Mouse (Mus musculus) B cell, adult (primary cell): ENCODE results near the gene Nrbp1. TPM values are rescaled to one million over a fixed set of nuclear protein-coding genes. Genes with fewer than 3 reads are reported as not detected.

Source experiments
- total RNA-seq: library from RNA; stranded (reverse); gene quantifications from 4 replicates; pipeline ENCODE4 v1.2.4, GENCODE M21; 2023; ENCODE audit not compliant: inconsistent age

Gene Nrbp1
- 314 to 335 TPM (median 321 TPM) in 4 replicates for total RNA-seq

DNA sequence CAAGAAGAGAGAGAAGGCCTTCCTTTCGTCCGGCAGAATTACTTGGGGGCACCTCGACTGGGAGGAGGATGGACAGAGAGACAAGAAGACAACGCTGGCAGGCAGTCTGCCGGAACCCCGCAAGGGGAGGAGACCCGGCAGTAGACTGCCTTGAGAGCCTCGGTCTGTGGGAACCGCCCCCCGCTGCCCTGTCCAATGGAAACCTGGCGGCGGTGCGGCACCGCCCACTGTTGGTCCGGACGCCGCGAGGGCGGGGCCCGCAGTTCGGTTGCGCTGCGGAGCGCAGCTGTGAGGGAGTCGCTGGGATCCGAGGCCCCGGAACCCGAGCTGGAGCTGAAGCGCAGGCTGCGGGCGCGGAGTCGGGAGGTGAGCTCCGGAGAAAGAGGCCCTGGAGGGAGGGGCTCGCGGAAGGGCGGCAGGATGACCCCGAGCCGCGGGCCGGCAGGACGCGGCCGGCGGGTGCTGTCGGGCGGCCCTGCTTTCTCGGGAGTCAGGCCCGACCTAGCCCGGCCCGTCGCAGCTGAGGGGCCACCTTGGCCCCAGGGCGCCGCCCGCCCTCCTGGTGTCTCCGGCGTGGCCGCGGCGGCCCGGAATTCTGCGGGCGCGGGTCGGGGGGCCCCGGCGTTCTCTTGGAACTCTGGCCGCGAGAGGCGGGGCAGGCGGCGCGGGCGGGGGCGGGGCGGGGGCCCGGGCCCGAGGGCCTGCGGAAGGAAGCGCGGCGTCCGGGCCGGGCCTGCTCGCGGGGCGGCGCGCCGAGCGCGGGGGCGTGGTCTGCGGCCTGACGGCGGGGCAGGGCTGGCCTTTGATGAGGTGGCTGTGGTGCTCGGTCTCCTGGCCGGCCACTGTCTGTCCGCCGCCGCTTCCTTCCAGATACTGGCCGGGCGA lies at the start of gene Nrbp1, which contains the start of gene Gm9970:
Gene Nrbp1, plus strand, starts transcription at position 228 of the 885 bp plus-strand sequence.
Gene Gm9970, minus strand, starts transcription at position 596 of the 885 bp plus-strand sequence.

GRCm38 (mm10) chr5:31192939-31193630 lies 47.6 kb upstream of the Nrbp1 start, which contains the start of the genes Snx17 and Eif2b4:
Gene Snx17, plus strand, starts transcription at chr5:31193227.
Gene Eif2b4, minus strand, starts transcription at chr5:31193430.

DNA sequence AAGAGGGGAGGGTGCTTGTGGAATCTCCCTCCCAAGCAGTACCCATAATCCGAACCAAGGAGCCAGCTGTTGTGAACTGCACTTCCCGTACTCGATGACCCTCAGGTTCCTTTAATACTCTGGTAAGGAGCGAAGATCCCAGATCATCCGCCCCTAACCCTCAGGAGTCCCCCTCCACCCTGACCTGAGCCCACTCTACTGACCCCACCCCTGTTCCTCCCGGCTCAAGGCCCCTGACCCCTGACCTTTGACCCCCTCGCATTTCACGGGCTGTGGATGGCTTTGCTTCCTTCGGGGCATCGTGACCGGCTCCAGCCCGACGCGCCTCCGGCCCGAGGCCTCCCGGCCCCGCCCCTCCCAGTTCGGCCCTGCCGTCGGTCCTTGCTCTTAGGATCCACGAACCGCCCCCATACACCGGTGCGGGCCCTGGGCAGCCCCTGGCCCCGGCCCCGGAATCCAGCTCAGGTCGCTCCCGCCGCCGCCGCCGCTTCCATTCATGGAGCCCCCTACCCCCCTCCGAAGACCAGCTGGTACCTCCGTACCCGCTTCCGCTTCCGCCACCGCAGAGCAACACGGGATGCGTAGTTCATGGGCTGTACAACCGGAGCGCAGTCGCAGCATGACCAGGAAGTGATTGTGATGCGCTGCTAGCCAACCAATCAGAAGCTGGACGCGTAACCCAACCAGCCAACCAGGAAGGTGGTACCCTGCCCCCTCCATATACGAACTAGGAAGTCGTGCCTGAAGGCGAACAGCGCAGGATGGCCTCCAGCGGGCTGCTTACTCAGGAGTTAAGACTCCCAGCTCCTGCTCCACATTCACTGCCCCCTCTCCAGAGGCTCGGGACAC lies 38.7 kb upstream of the Nrbp1 start, which contains the start of gene Zfp513:
Gene Zfp513, minus strand, starts transcription at position 562 of the 849 bp plus-strand sequence.

DNA sequence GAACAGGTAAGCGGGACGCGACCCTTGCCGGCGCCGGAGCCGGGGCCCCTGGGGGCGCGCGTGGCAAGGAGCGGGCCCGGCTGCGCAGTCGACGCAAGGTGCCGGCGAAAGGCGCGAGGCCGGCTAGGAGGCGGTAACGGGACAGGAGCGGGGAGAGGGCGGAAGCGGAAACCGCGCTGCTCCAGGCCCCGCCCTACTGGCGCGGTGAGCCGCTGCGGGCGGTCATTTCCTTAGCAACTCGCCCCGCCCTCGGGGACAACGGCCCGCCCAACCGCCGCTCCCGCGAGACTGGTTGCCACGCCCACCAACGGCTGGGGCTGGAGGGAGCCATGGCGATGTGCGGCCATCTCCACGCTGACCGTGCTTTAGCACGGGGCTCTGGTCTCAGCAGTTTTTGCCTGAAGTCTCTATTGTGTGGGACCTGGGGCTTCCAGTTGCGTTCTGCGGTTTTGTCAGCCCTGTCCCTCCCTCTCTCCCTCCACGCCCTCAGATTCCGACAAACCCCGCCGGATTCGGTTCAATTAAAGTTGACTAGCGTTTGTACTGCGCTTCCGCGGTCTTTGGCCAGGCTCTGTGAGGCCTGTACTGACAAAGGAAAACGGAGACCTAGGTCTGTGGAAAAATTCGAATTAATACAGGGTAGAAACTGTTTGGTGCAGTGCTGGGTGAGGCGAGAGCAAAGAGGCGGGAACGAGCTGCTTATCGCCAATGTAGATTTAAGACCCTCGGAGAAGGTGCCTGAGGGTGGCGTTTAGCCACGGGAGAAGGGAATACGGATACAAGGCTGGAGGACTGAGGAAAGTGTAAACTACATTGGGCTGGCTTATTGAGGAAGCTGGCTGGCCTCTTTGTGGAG lies 20.0 kb upstream of the Nrbp1 start, which contains the start of gene Ppm1g:
Gene Ppm1g, minus strand, starts transcription at position 240 of the 856 bp plus-strand sequence.

DNA sequence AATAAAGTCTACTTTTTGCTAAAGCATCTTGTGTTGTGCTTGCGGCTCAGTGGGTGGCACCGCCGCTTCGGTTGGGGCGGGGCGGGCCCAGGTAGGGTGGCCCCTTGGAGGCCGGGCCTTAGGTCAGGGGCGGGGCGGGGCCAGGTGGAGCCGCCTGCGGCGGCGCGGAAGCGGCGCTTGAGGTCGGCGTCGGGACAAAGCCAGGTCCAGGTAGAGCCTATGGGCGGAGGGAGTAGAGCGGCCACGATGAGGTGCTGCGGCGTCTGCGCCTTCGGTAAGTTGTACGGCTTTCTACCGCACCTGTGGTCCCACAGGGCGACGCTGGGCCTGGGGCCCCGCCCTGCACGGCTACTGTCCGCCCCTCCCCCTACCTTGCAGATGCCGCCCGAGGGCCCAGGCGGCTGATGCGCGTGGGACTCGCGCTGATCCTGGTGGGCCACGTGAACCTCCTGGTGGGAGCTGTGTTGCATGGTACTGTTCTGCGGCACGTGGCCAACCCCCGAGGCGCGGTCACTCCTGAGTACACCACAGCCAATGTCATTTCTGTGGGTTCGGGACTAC lies 11.0 kb downstream of the Nrbp1 start, which contains the start of gene Krtcap3:
Gene Krtcap3, plus strand, starts transcription at position 151 of the 561 bp plus-strand sequence.

GRCm38 (mm10) chr5:31290521-31291360 lies 50.1 kb downstream of the Nrbp1 start, which contains the start of gene Ift172:
Gene Ift172, minus strand, starts transcription at chr5:31291116.

DNA sequence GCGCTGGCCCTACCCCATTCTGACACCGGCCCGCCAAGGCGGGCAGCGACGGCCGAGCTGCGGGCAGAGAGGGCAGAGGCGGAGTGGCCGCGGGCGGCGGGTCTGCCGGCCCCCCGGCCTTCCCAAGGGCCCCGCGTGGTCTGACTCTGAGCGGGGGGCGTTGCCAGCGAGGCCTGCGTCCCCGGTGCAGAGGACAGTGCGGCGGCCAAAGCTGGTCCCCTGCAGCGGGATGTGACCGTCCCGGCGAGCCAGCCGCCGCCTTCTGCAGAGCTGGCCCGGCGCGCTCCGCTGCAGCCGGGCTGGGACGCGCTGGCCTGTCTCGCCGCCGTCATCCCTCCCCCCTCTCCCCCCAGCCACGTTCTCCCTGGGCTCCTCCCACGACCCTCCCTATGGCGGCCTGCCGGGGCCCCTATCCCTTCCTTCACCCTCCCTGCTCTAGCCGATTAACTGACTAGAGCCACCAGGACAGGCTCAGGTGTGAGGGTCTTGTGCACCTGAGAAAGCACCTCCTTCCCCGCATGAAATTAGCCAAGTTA lies 55.0 kb downstream of the Nrbp1 start, which contains the start of gene Fndc4:
Gene Fndc4, minus strand, starts transcription at position 475 of the 536 bp plus-strand sequence.

DNA sequence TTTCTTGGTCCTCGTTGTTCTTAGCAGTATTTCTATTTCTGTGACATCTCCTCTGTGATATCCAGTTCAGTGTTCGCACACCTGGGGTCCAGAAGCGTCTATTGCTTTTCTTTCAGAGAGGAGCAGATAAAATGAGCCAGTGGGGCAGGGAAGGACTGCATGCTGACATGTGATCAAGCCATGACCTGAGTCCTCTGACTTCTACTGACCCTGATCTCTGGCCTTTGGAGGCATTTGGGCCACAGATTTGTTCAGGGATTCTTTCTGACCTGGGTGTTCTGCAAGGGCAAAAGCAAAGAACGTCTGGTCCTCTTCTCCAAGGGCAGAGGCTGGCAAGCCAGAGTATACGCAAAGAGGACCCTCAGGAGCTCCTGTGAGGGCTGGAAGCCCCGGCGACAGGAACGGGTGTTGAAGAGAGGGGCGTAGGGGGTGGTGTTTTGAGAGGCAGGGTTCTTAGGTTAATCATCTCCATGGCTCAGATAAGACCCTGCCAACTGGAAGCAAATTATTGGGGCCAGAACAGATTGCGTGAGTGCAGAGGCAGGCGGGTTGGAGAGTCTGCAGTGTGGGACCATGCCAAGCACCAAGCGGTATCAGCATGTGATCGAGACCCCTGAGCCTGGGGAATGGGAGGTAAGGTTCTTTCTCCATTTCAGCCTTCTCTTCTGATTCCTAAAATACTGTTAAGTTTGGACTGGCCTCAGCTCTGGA lies 56.5 kb downstream of the Nrbp1 start, which contains the start of gene Gckr:
Gene Gckr, plus strand, starts transcription at position 397 of the 711 bp plus-strand sequence.

Other genes with a start within 250 kb of the Nrbp1 start
- 34.7 to 50.5 TPM (median 41.7 TPM) in 4 replicates for gene Atraid, start 192.6 kb upstream of the Nrbp1 start, total RNA-seq
- 9.7 to 14.3 TPM (median 10.6 TPM) in 4 replicates for gene Slc5a6, start 191.9 kb upstream of the Nrbp1 start, total RNA-seq
- gene Cad, start 186.1 kb upstream of the Nrbp1 start, total RNA-seq: 57.4 to 64.3 TPM (median 61.9 TPM) in 4 replicates
- gene Dnajc5g, start 134.6 kb upstream of the Nrbp1 start, total RNA-seq: not detected in 4 replicates
- 0.22 to 1.9 TPM (median 0.54 TPM) in 3 of 4 replicates, not detected in the other for gene Slc30a3, start 132.6 kb upstream of the Nrbp1 start, total RNA-seq
- not detected in 4 replicates for gene Trim54, start 124.2 kb upstream of the Nrbp1 start, total RNA-seq
- gene Ucn, start 102.0 kb upstream of the Nrbp1 start, total RNA-seq: not detected in 4 replicates
- 16.5 to 23.3 TPM (median 19.8 TPM) in 4 replicates for gene Mpv17, start 86.6 kb upstream of the Nrbp1 start, total RNA-seq
- 3.2 to 5.6 TPM (median 4.2 TPM) in 4 replicates for gene Gm29609, start 61.0 kb upstream of the Nrbp1 start, total RNA-seq
- 171 to 195 TPM (median 190 TPM) in 4 replicates for gene Gtf3c2, start 60.7 kb upstream of the Nrbp1 start, total RNA-seq
- 74.9 to 85.8 TPM (median 84.0 TPM) in 4 replicates for gene Snx17, start 47.6 kb upstream of the Nrbp1 start, total RNA-seq
- 33.8 to 58.0 TPM (median 38.8 TPM) in 4 replicates for gene Eif2b4, start 47.4 kb upstream of the Nrbp1 start, total RNA-seq
- 62.3 to 67.0 TPM (median 65.8 TPM) in 4 replicates for gene Zfp513, start 38.6 kb upstream of the Nrbp1 start, total RNA-seq
- 154 to 202 TPM (median 169 TPM) in 4 replicates for gene Ppm1g, start 20.2 kb upstream of the Nrbp1 start, total RNA-seq
- gene Gm9970, start 368 bp downstream of the Nrbp1 start, total RNA-seq: 2.1 TPM in 1 of 4 replicates, not detected in the others
- gene Krtcap3, start 10.8 kb downstream of the Nrbp1 start, total RNA-seq: 24.1 to 29.7 TPM (median 27.2 TPM) in 4 replicates
- 41.2 to 51.7 TPM (median 48.7 TPM) in 4 replicates for gene Ift172, start 50.3 kb downstream of the Nrbp1 start, total RNA-seq
- gene Fndc4, start 55.2 kb downstream of the Nrbp1 start, total RNA-seq: 1.00 to 4.6 TPM (median 2.9 TPM) in 4 replicates
- 0.35 TPM in 1 of 4 replicates, not detected in the others for gene Gckr, start 56.6 kb downstream of the Nrbp1 start, total RNA-seq
- gene Zfp512, start 211.6 kb downstream of the Nrbp1 start, total RNA-seq: 35.6 to 38.0 TPM (median 36.5 TPM) in 4 replicates
- 1.6 to 2.4 TPM (median 1.9 TPM) in 4 replicates for gene 4930548H24Rik, start 244.9 kb downstream of the Nrbp1 start, total RNA-seq